Mouse (Mus musculus): ENCODE data around the gene Pced1a. TPM values are rescaled to one million over a fixed set of nuclear protein-coding genes. Genes with fewer than 3 reads are reported as not detected.

Pced1a gene
- polyA plus RNA-seq, 1 experiment from 2014 or later, result 17.8 TPM

- Histone ChIP-seq H3K4me2 (ENCODE audit: low read length) (no peak overlapping the region), H3K27ac (ENCODE audit: low read length) (no peak overlapping the region), H3K36me3 (ENCODE audit: control insufficient read depth, insufficient read depth) (peaks cover 29% of the 10 kb centered on the region), H3K27me3 (replicated peaks; ENCODE audit: control insufficient read depth, insufficient read depth, low read length) (no peaks in the 10 kb centered on the region), H3K4me3 (replicated peaks; ENCODE audit: low read length) (no peak overlapping the region), H3K9ac (replicated peaks; ENCODE audit: low read depth, low read length) (no peak overlapping the region), H3K9me3 (ENCODE audit: control insufficient read depth, low read length) (no peaks in the 10 kb centered on the region), H3K4me1 (replicated peaks; ENCODE audit: control insufficient read depth, insufficient read depth, low read length) (no peaks in the 10 kb centered on the region)
- WGBS, result 91% methylated on average over 4 of the region's 4 CpGs
- no peak for ATAC-seq
Measured at GRCm38 (mm10) chr2:130439840-130440480, 15.5 kb upstream of the Pced1a start.

- no peak overlapping the region for H3K9ac ChIP-seq (replicated peaks; ENCODE audit: low read depth, low read length)
- H3K36me3 ChIP-seq (ENCODE audit: control insufficient read depth, insufficient read depth), result peaks cover 29% of the 10 kb centered on the region
- no peaks in the 10 kb centered on the region for H3K4me1 ChIP-seq (replicated peaks; ENCODE audit: control insufficient read depth, insufficient read depth, low read length)
- H3K27ac ChIP-seq (ENCODE audit: low read length), result no peak overlapping the region
- no peak for ATAC-seq
- no peak overlapping the region for H3K4me2 ChIP-seq (ENCODE audit: low read length)
- H3K9me3 ChIP-seq (ENCODE audit: control insufficient read depth, low read length), result no peaks in the 10 kb centered on the region
- H3K27me3 ChIP-seq (replicated peaks; ENCODE audit: control insufficient read depth, insufficient read depth, low read length), result no peaks in the 10 kb centered on the region
- whole genome bisulfite sequencing, result 96% methylated on average over 3 of the region's 3 CpGs
- no peak overlapping the region for H3K4me3 ChIP-seq (replicated peaks; ENCODE audit: low read length)
Measured at GRCm38 (mm10) chr2:130438861-130439260, 14.4 kb upstream of the Pced1a start.

GRCm38 (mm10) chr2:130436769-130437168, 12.3 kb upstream of the Pced1a start:
- no peak overlapping the region for H3K4me2 ChIP-seq (ENCODE audit: low read length)
- H3K4me3 ChIP-seq (replicated peaks; ENCODE audit: low read length), result no peak overlapping the region
- no peak overlapping the region for H3K9ac ChIP-seq (replicated peaks; ENCODE audit: low read depth, low read length)
- no peaks in the 10 kb centered on the region for H3K9me3 ChIP-seq (ENCODE audit: control insufficient read depth, low read length)
- ATAC-seq, result no peak
- 100% methylated on average over 1 of the region's 1 CpGs for WGBS
- no peaks in the 10 kb centered on the region for H3K4me1 ChIP-seq (replicated peaks; ENCODE audit: control insufficient read depth, insufficient read depth, low read length)
- H3K27me3 ChIP-seq (replicated peaks; ENCODE audit: control insufficient read depth, insufficient read depth, low read length), result no peaks in the 10 kb centered on the region
- H3K27ac ChIP-seq (ENCODE audit: low read length), result no peak overlapping the region
- H3K36me3 ChIP-seq (ENCODE audit: control insufficient read depth, insufficient read depth), result peaks cover 19% of the 10 kb centered on the region

GRCm38 (mm10) chr2:130433152-130433551, 8.7 kb upstream of the Pced1a start:
- H3K36me3 ChIP-seq (ENCODE audit: control insufficient read depth, insufficient read depth), result no peaks in the 10 kb centered on the region
- no peaks in the 10 kb centered on the region for H3K4me1 ChIP-seq (replicated peaks; ENCODE audit: control insufficient read depth, insufficient read depth, low read length)
- no peak; the same call in 1 of the 2 replicates for ATAC-seq
- H3K4me2 ChIP-seq (ENCODE audit: low read length), result no peak overlapping the region
- 28% methylated on average over 4 of the region's 4 CpGs for WGBS
- no peaks in the 10 kb centered on the region for H3K27me3 ChIP-seq (replicated peaks; ENCODE audit: control insufficient read depth, insufficient read depth, low read length)
- no peak overlapping the region for H3K4me3 ChIP-seq (replicated peaks; ENCODE audit: low read length)
- H3K27ac ChIP-seq (ENCODE audit: low read length), result no peak overlapping the region
- no peaks in the 10 kb centered on the region for H3K9me3 ChIP-seq (ENCODE audit: control insufficient read depth, low read length)
- no peak overlapping the region for H3K9ac ChIP-seq (replicated peaks; ENCODE audit: low read depth, low read length)

GRCm38 (mm10) chr2:130432157-130432556, 7.7 kb upstream of the Pced1a start:
- H3K36me3 ChIP-seq (ENCODE audit: control insufficient read depth, insufficient read depth), result no peaks in the 10 kb centered on the region
- no peaks in the 10 kb centered on the region for H3K4me1 ChIP-seq (replicated peaks; ENCODE audit: control insufficient read depth, insufficient read depth, low read length)
- WGBS, result 67% methylated on average over 3 of the region's 3 CpGs
- no peak overlapping the region for H3K4me2 ChIP-seq (ENCODE audit: low read length)
- no peak overlapping the region for H3K9ac ChIP-seq (replicated peaks; ENCODE audit: low read depth, low read length)
- H3K4me3 ChIP-seq (replicated peaks; ENCODE audit: low read length), result no peak overlapping the region
- peak overlapping the region; percentile 37 for H3K27ac ChIP-seq (ENCODE audit: low read length)
- ATAC-seq, result peak; percentile 67
- H3K27me3 ChIP-seq (replicated peaks; ENCODE audit: control insufficient read depth, insufficient read depth, low read length), result no peaks in the 10 kb centered on the region
- no peaks in the 10 kb centered on the region for H3K9me3 ChIP-seq (ENCODE audit: control insufficient read depth, low read length)

- Histone ChIP-seq H3K27ac (ENCODE audit: low read length) (no peak overlapping the region), H3K4me1 (replicated peaks; ENCODE audit: control insufficient read depth, insufficient read depth, low read length) (peaks cover 2% of the 10 kb centered on the region), H3K36me3 (ENCODE audit: control insufficient read depth, insufficient read depth) (no peaks in the 10 kb centered on the region), H3K9me3 (ENCODE audit: control insufficient read depth, low read length) (no peaks in the 10 kb centered on the region), H3K27me3 (replicated peaks; ENCODE audit: control insufficient read depth, insufficient read depth, low read length) (no peaks in the 10 kb centered on the region), H3K4me3 (replicated peaks; ENCODE audit: low read length) (no peak overlapping the region), H3K4me2 (ENCODE audit: low read length) (no peak overlapping the region), H3K9ac (replicated peaks; ENCODE audit: low read depth, low read length) (no peak overlapping the region)
- no peak for ATAC-seq
- WGBS, result 81% methylated on average over 3 of the region's 3 CpGs
Measured at GRCm38 (mm10) chr2:130430484-130430883, 6.0 kb upstream of the Pced1a start.

GRCm38 (mm10) chr2:130429851-130430250, 5.3 kb upstream of the Pced1a start:
- no peaks in the 10 kb centered on the region for H3K9me3 ChIP-seq (ENCODE audit: control insufficient read depth, low read length)
- no peak overlapping the region for H3K9ac ChIP-seq (replicated peaks; ENCODE audit: low read depth, low read length)
- peaks cover 9% of the 10 kb centered on the region for H3K4me1 ChIP-seq (replicated peaks; ENCODE audit: control insufficient read depth, insufficient read depth, low read length)
- H3K27ac ChIP-seq (ENCODE audit: low read length), result no peak overlapping the region
- no peak overlapping the region for H3K4me3 ChIP-seq (replicated peaks; ENCODE audit: low read length)
- ATAC-seq, result no peak
- WGBS, result 57% methylated on average over 2 of the region's 2 CpGs
- no peaks in the 10 kb centered on the region for H3K27me3 ChIP-seq (replicated peaks; ENCODE audit: control insufficient read depth, insufficient read depth, low read length)
- no peak overlapping the region for H3K4me2 ChIP-seq (ENCODE audit: low read length)
- H3K36me3 ChIP-seq (ENCODE audit: control insufficient read depth, insufficient read depth), result no peaks in the 10 kb centered on the region

- Histone ChIP-seq H3K9me3 (ENCODE audit: control insufficient read depth, low read length) (no peaks in the 10 kb centered on the region), H3K36me3 (ENCODE audit: control insufficient read depth, insufficient read depth) (no peaks in the 10 kb centered on the region), H3K4me1 (replicated peaks; ENCODE audit: control insufficient read depth, insufficient read depth, low read length) (peaks cover 34% of the 10 kb centered on the region), H3K27me3 (replicated peaks; ENCODE audit: control insufficient read depth, insufficient read depth, low read length) (no peaks in the 10 kb centered on the region), H3K4me2 (ENCODE audit: low read length) (peak overlapping the region; percentile 79), H3K27ac (ENCODE audit: low read length) (peak overlapping the region; percentile 90), H3K9ac (replicated peaks; ENCODE audit: low read depth, low read length) (peak overlapping the region; percentile 77), H3K4me3 (replicated peaks; ENCODE audit: low read length) (peak overlapping the region; percentile 65)
- 30% methylated on average over 5 of the region's 5 CpGs for WGBS
- no peak for ATAC-seq
Measured at GRCm38 (mm10) chr2:130425112-130425511, 611 bp upstream of the Pced1a start.

- 15% methylated on average over 49 of the region's 49 CpGs for WGBS
- Histone ChIP-seq H3K9me3 (ENCODE audit: control insufficient read depth, low read length) (no peaks in the 10 kb centered on the region), H3K36me3 (ENCODE audit: control insufficient read depth, insufficient read depth) (no peaks in the 10 kb centered on the region), H3K9ac (replicated peaks; ENCODE audit: low read depth, low read length) (peak overlapping the region; percentile 77), H3K27ac (ENCODE audit: low read length) (peak overlapping the region; percentile 90), H3K4me1 (replicated peaks; ENCODE audit: control insufficient read depth, insufficient read depth, low read length) (peaks cover 34% of the 10 kb centered on the region), H3K4me3 (replicated peaks; ENCODE audit: low read length) (peak overlapping the region; percentile 65), H3K4me2 (ENCODE audit: low read length) (peak overlapping the region; percentile 79), H3K27me3 (replicated peaks; ENCODE audit: control insufficient read depth, insufficient read depth, low read length) (no peaks in the 10 kb centered on the region)
- peak; percentile 74 for ATAC-seq
Measured at GRCm38 (mm10) chr2:130423397-130424125, 940 bp downstream of the Pced1a start.

Data from forebrain, embryonic 16.5 days (tissue).